Mouse (Mus musculus) bone marrow, adult 2 months (tissue): ENCODE results near the gene Proser2. TPM values are rescaled to one million over a fixed set of nuclear protein-coding genes. Genes with fewer than 3 reads are reported as not detected.

ENCODE experiments used
- H3K27ac ChIP-seq: fragments of 200-500 bp; 2 replicates; pipeline ENCODE4 v1.5.1; 2012; ENCODE audit warnings: low read depth, mild to moderate bottlenecking, control low read depth, inconsistent platforms, low read length; ENCODE audit not compliant: control insufficient read depth, poor library complexity, insufficient read depth
- H3K4me1 ChIP-seq: fragments of 200-500 bp; 2 replicates; pipeline ENCODE4 v1.6.1; 2011; ENCODE audit warnings: low read length; ENCODE audit not compliant: control insufficient read depth, insufficient read depth
- H3K4me3 ChIP-seq: fragments of 200-500 bp; replicated peaks from 2 replicates; pipeline ENCODE3; 2011; ENCODE audit warnings: mild to moderate bottlenecking, low read depth, low read length, control low read depth; ENCODE audit not compliant: control insufficient read depth
- CTCF ChIP-seq: fragments of 200-500 bp; IDR thresholded peaks from 2 replicates; pipeline ENCODE4 v1.5.1; 2011; ENCODE audit warnings: low read length, control low read depth; ENCODE audit not compliant: control insufficient read depth, insufficient read depth
- POLR2A ChIP-seq: fragments of 200-500 bp; IDR thresholded peaks from 2 replicates; pipeline ENCODE4 v1.6.1; 2011; ENCODE audit warnings: low read depth, mild to moderate bottlenecking, control low read depth, low read length, borderline replicate concordance; ENCODE audit not compliant: control insufficient read depth
- WGBS: fragments of 180-500 bp; shearing (Covaris S2); methylation state at CpG from one replicate; pipeline ENCODE4 v1.1.7; 2018; 5-methylcytosine and 5-hydroxymethylcytosine counted together
- polyA plus RNA-seq: library from polyadenylated mRNA; stranded (reverse); fragments of >200 nt; gene quantifications from 2 replicates; pipeline ENCODE4 v1.2.4, GENCODE M21; 2011; ENCODE audit warnings: low replicate concordance; ENCODE audit not compliant: missing spikeins, insufficient read depth, insufficient read length

The Proser2 gene
- polyA plus RNA-seq, 1 experiment = 7.2 TPM

GRCm38 (mm10) chr2:6164606-6165290, 34.7 kb upstream of the Proser2 start:
- H3K4me3 ChIP-seq = no peak overlapping the region
- no peak overlapping the region for H3K27ac ChIP-seq
- TF ChIP-seq POLR2A (no peak), CTCF (no peak)
- peaks cover 2% of the 10 kb centered on the region; the same call in 1 of the 2 replicates for H3K4me1 ChIP-seq
- WGBS = 73% methylated on average over 16 of the region's 16 CpGs

DNA sequence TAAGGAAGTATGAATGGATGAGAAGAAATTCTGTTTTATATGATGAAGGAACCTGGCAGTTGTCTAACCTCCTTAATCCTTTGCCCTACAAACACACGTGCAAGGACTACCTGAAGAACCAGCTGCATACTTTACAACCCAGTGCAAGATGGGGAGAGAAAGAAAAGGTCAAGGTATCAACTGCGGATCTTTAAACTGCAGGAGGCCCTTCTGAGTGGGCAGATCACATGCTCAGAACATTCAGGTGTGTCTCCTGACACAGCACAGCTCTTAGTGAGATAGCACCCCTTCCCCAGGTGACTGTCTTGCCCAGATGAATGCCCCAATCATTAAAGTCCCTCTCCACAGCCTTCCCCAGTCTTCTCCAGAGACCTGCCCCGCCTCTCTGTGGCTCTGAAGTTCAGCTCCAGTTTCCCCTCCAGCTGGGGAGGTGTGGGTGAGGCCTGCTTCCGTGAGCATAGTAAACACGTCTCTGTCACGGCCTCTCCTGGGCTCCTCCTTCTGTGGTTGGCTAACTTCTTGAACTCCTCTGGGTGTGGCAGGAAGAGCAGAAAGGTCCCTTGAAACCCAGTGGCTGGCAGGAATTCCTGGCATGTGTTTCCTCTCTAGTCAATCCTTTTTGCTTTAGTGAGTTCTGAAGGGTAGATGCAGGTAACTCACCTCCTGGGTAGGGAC, 32.5 kb upstream of the Proser2 start:
- TF ChIP-seq POLR2A (no peak), CTCF (no peak)
- 23% methylated on average over 6 of the region's 6 CpGs for WGBS
- no peak overlapping the region for H3K4me3 ChIP-seq
- peaks cover 4% of the 10 kb centered on the region; the same call in 1 of the 2 replicates for H3K4me1 ChIP-seq
- no peak overlapping the region for H3K27ac ChIP-seq

- H3K4me1 ChIP-seq = peaks cover 4% of the 10 kb centered on the region; the same call in 1 of the 2 replicates
- no peak for TF ChIP-seq CTCF
- TF ChIP-seq POLR2A = no peak
- 15% methylated on average over 2 of the region's 2 CpGs for WGBS
- no peak overlapping the region for H3K27ac ChIP-seq
- H3K4me3 ChIP-seq = no peak overlapping the region
These were observed 29.7 kb upstream of the Proser2 start for GRCm38 (mm10) chr2:6159735-6160134.

- Histone ChIP-seq H3K4me1 (peaks cover 4% of the 10 kb centered on the region; the same call in 1 of the 2 replicates), H3K4me3 (no peak overlapping the region), H3K27ac (no peak overlapping the region)
- WGBS = 59% methylated on average over 9 of the region's 9 CpGs
- TF ChIP-seq POLR2A (no peak), CTCF (no peak)
These were observed 29.2 kb upstream of the Proser2 start for GRCm38 (mm10) chr2:6159219-6159618.

DNA sequence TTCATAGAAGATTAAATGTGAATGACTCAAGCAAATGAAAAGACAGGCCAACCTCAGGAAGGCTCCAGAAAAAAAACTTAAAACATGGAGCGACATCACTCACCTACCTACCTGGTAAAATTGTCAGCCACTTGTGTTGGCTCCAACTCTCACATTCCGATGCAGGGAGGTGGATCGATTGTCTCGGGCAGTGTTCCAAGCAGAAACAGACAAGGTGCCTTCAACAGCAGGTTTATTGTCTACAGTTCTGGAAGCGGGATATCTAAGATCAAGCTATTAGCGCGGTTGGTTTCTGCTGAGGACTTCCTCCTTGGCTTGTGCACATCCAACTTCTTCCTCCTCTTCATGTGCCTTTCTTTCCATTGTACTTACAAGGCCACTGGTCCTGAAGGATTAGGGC, 27.6 kb upstream of the Proser2 start:
- TF ChIP-seq POLR2A (no peak), CTCF (no peak)
- Histone ChIP-seq H3K4me1 (peaks cover 2% of the 10 kb centered on the region; the same call in 1 of the 2 replicates), H3K4me3 (no peak overlapping the region), H3K27ac (no peak overlapping the region)
- WGBS = 90% methylated on average over 7 of the region's 7 CpGs

DNA sequence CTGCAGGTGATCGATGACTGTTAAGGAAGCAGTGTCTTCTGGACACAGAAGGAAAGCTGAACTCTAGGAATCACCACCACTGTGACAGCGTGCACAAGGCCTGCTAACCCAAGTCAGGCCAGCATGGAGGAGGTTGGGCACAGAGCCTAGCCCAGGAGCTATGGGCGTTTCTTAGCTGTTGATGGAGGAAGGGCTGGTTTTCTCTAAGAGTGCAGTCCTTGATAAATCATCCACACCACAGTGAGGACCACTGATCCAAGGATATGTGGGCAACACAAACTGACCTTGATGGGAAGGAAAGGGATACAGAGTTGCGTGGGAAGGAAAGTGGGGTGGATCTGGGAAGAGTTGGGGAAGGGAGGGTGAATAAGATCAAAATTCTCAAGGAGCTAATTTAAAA, 27.2 kb upstream of the Proser2 start:
- no peak overlapping the region for H3K27ac ChIP-seq

DNA sequence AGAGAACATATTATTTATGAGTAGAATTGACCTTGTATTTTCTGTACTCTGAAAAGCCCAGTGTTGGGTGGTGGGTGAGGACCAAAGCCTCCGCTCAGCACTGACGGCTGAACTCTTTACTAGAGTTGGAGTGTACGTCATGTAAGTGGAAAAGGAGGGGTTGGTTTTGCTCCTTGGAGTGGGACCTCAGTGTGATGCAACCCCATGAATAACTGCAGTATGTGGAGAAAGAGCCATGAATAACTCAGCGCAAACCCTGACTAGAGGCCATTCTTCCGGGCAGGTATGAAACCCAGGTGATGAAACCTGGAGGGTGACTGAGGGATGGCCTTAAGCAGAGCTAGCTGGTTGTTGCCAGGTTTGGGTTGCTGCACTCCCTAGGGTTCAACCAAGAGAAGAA, 19.8 kb upstream of the Proser2 start:
- Histone ChIP-seq H3K4me3 (no peak overlapping the region), H3K27ac (no peak overlapping the region), H3K4me1 (no peaks in the 10 kb centered on the region)
- WGBS = 87% methylated on average over 5 of the region's 5 CpGs
- no peak for TF ChIP-seq POLR2A
- no peak for TF ChIP-seq CTCF

More for the DNA sequence above, 27.2 kb upstream of the Proser2 start:
- Histone ChIP-seq H3K4me1 (peaks cover 2% of the 10 kb centered on the region; the same call in 1 of the 2 replicates), H3K4me3 (no peak overlapping the region)
- TF ChIP-seq CTCF (no peak), POLR2A (no peak)
- 78% methylated on average over 4 of the region's 4 CpGs for WGBS

GRCm38 (mm10) chr2:6146901-6147300, 16.9 kb upstream of the Proser2 start:
- H3K27ac ChIP-seq = no peak overlapping the region
- no peak overlapping the region for H3K4me3 ChIP-seq
- H3K4me1 ChIP-seq = no peaks in the 10 kb centered on the region
- 86% methylated on average over 7 of the region's 7 CpGs for WGBS
- TF ChIP-seq CTCF = no peak
- TF ChIP-seq POLR2A = no peak
